Mouse (Mus musculus) ES-E14 (cell line): ENCODE measurements around the gene Sh3rf1.

Source experiments
- ZC3H11A ChIP-seq: IDR thresholded peaks from 2 replicates; pipeline ENCODE4 v1.6.1; 2012; ENCODE audit warnings: low read depth, mild to moderate bottlenecking, inconsistent platforms, low read length, borderline replicate concordance
- ZNF384 ChIP-seq: IDR thresholded peaks from 2 replicates; pipeline ENCODE4 v1.6.1; 2012; ENCODE audit warnings: low read depth, low read length, inconsistent platforms

DNA sequence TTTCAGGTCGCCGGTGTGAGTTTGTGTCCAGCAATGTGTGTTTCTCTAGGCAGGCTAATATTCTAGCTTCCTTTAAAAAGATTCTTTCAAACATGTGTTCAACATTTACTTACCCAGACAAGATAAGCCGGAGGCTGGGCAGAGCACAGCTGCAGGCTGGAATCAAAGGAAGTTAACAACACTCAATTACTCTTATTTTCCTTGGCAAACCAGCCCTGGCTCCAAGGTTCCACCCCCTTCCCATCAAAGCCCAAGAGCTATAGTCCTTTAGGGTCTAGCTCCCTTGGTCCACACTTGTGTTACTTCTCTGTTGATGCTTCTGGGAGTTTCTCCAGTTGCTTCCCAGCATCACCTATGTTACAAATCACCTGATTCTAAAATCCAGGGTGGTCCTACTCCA is 6.7 kb upstream of the Sh3rf1 start:
- no peak for TF ChIP-seq ZC3H11A
- no peak for TF ChIP-seq ZNF384
